Mouse (Mus musculus) regulatory T cell (primary cell): ENCODE results near the gene Coro1b.

ENCODE experiments used
- in situ Hi-C: fragments of 300-600 bp; cut with MboI, MseI; formaldehyde crosslinking; loops from one replicate; pipeline ENCODE4 v1.15.1; 2025; ENCODE audit warnings: high pct_unique_total_duplicates

The Coro1b gene

DNA sequence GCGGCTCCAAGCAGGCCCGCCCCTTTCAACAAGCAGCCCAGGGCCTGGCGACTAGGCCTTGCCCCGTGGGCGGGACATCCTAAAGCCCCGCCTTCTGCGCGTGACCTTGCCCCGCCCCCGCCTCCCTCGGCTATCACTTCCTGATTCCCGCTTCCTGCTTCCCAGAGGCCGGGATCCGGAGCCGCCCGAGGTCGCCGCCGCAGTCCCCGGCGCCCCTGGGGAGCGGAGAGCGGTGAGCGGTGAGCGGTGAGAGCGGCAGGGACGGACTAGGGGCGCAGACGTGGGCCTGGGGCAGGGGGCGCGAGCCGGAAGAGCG lies at the start of gene Coro1b:
TSS of gene Coro1b (plus strand) at position 129 of the 316 bp plus-strand sequence.
- in situ Hi-C loops: no loop called here

- in situ Hi-C loops: no loop called here
These were observed 49.4 kb upstream of the Coro1b start for GRCm38 (mm10) chr19:4099056-4099455.

DNA sequence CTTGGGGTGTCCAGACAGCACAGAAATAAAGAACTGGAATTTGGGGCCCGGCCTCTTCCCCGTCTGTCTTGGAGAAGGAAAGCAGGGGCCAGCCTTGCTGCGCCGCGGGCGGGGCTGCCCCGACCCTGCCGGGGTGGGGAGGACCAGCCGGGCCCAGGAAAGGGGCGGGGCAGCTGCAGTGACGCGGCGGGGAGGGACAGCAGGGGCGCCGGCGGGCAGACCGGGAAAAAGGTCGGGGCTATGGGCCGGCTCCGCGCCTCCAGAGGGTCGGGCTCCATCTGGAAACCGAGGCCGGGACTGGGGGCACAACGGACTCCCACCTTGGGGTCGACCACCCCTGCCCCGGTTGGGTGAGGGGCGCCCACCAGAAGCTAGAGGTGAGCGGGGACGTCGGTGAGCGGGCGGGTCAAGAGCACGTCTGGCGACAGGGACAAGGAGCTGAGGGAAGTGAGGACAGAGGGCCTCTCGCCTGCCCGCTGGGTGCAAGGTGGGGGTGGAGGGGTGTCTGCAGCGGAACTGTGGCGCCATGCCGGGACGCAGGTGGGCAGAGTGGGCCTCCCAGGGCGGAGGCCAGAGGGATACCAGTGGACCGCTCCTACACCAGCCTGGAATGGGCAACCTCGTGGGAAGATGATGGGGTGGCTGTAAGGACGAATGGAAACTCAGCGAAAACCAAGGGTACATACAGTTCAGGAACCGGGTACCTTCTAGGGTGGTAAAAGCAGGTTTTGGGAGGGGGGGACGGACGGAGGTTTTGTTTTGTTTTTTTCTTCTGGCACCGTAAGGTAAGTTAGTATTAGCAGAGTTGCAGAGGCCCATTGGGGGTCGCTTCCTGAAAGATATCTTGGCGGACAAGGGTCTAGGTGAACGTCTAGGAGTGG lies 48.3 kb upstream of the Coro1b start, which contains the start of gene Pitpnm1:
TSS of gene Pitpnm1 (plus strand) at position 162 of the 881 bp plus-strand sequence.
- in situ Hi-C loops: no loop called here

DNA sequence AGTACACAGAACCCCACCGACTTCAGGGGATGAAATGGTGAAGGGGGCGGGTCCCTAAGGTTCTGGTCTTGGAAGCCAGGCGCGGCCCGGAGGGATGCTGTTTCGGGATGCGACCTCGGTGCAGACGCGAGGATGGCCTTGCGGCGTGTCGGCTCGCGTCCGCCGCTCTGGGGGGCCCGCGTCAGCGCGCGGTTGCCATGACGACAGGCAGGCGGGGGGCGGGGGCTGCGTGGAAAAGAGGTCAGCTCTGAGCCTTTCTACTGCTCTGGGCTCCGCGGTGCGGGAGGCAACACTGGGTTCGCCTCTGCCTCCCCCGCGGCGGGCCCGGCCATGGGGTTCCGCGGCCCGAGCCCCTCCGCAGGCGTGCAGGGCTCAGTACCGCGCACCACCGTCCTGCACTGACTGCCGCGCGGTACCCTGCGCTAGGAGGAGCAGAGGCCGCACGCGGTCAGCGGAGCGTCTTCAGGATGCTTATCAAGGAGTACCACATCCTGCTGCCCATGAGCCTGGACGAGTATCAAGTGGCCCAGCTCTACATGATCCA lies 47.6 kb upstream of the Coro1b start:
- in situ Hi-C loops: no loop called here

DNA sequence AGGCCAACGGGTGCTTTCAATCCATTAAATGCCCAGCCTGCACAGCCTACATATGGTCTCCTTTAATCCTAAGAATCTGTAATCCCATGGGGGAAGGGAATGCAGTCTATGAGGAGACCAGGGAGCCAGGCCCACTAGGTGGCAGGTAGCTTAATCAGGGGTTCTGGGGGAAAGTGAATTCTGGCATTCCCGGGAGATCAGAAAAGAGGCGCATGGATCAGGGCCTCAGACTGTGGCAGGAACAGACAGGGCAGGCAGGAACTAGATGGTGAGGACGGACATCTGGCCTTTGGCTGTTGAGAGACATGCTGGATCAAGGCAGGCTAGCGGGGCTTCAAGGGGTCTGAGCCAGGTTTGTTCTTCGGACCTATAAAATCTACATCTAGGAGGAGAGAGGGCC lies 47.0 kb upstream of the Coro1b start:
- in situ Hi-C loops: no loop called here

GRCm38 (mm10) chr19:4102049-4102448 lies 46.4 kb upstream of the Coro1b start:
- in situ Hi-C loops: no loop called here

GRCm38 (mm10) chr19:4102626-4103025 lies 45.8 kb upstream of the Coro1b start:
- in situ Hi-C loops: no loop called here

GRCm38 (mm10) chr19:4103294-4103693 lies 45.1 kb upstream of the Coro1b start:
- in situ Hi-C loops: no loop called here

GRCm38 (mm10) chr19:4103792-4104191 lies 44.6 kb upstream of the Coro1b start:
- in situ Hi-C loops: no loop called here

DNA sequence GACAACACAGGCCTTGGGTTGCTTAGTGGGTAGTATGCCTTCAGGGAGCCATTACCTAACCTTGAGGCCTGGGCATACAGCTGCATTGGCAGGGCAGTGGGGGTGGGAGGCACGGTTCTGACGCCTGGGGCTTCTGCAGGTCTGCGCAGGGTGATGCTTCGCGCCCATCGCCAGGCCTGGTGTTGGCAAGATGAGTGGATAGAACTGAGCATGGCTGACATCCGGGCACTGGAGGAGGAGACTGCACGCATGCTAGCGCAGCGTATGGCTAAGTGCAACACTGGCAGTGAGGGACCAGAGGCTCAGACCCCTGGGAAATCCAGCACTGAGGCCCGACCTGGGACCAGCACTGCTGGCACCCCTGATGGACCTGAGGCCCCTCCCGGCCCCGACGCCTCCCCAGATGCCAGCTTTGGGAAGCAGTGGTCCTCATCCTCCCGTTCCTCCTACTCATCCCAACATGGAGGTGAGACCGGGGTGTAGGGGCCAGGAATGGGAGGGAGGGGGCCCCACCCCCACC lies 43.7 kb upstream of the Coro1b start:
- in situ Hi-C loops: no loop called here

GRCm38 (mm10) chr19:4106654-4107053 lies 41.8 kb upstream of the Coro1b start:
- in situ Hi-C loops: no loop called here

- in situ Hi-C loops: no loop called here
These were observed 39.9 kb upstream of the Coro1b start for GRCm38 (mm10) chr19:4108535-4108934.

DNA sequence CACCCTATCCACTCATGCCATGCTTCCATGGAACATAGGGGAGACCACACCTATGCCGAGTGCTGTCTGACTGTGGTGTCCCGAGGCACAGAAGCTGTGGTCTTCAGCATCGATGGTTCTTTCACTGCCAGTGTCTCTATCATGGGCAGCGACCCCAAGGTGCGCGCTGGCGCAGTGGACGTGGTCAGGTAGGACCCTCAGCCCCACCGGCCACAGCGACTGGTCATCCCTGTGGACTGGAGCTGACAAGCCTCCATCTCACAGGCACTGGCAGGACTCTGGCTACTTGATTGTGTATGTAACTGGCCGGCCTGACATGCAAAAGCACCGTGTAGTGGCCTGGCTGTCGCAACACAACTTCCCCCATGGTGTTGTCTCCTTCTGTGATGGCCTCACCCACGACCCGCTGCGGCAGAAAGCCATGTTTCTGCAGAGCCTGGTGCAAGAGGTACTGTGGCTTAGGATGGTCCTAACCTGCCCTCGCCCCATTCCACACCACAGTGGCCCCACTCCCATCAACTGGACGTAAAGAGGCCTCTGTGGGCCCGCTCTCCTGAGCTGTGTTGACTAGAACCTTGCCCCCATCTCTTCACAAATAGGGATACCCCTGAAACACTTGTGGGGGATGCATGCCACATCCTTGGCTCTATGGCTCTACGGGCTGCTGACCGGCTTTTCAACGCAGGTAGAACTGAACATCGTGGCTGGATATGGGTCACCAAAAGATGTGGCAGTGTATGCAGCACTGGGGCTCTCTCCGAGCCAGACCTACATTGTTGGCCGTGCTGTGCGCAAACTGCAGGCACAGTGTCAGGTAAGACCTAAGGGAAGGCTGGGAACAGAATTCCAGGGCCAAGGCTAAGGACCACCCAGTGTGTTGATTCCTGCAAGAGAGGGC lies 36.1 kb upstream of the Coro1b start:
- in situ Hi-C loops: loop anchor here (10.0 kb wide), 3 partner anchors 62 to 992 kb away; partner anchors contain the start of genes Carns1, Cpt1a and Rab1b

GRCm38 (mm10) chr19:4113186-4113805 lies 35.1 kb upstream of the Coro1b start:
- in situ Hi-C loops: loop anchor here (10.0 kb wide), 3 partner anchors 62 to 992 kb away; partner anchors contain the start of genes Carns1, Cpt1a and Rab1b

- in situ Hi-C loops: loop anchor here (10.0 kb wide), 3 partner anchors 61 to 991 kb away; partner anchors contain the start of genes Carns1, Cpt1a and Rab1b
These were observed 34.6 kb upstream of the Coro1b start for GRCm38 (mm10) chr19:4113806-4114230.

DNA sequence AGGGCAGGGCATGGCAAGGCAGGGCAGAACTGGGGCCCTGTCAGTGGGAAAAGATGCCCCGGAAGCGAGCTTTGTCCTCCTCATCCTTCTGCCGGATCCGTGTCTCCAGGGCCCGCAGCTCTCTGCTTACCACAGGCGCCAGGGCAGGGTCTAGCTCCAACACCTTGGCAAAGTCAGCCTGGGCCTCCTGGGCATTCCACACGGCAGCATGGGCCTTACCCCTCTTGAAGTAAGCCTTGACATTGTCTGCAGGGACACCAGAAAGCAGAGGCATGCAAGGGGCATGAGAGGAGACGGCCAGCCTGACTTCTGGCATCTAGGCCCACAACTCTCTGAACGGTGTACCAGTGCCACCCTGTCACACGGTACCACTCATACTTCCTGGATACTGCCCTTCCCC lies 33.9 kb upstream of the Coro1b start:
- in situ Hi-C loops: loop anchor here (10.0 kb wide), 3 partner anchors 60 to 990 kb away; partner anchors contain the start of genes Carns1, Cpt1a and Rab1b

DNA sequence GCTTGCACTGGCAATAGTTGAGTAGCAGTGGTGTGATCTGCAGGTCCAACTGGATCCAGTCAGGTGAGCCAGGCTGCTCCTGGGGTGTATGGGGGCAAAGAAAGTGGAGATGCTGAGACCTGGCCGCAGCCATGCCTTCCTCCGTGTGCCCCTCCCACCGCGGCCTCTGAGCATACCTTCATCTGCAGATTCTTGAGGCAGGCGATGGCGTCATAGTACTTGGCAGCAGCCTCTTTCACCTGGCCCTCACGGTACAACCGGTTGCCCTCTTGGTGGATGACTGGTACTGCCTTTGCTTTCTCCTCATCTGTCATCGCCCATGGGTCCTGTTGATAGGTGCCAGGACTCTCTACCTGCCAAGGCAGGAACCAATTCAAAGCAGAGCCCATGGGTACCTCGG lies 33.3 kb upstream of the Coro1b start:
- in situ Hi-C loops: loop anchor here (5.0 to 10.0 kb wide), 4 partner anchors 60 to 990 kb away; partner anchors contain the start of genes Carns1, Cpt1a, Ppp1ca and Rab1b

DNA sequence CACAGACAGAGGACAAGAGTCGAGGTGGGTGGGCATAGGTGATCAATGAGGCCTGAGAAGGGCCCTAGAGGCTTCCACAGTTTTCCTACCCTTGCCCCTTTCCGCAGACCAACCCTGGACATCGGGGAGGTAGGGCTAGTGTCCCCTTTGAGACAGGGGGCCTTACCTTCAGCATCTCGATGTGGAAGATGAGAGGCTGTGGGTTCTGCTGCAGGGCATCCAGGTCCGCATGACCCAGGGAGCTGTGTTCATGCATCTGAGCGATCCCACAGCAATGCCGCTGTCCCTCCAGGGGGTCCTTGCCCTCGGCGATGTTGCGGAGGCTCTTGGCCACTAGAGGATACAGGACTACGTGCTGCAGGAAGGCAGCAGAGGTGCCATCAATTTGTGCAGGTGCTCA lies 32.6 kb upstream of the Coro1b start:
- in situ Hi-C loops: loop anchor here (5.0 to 10.0 kb wide), 4 partner anchors 59 to 989 kb away; partner anchors contain the start of genes Carns1, Cpt1a, Ppp1ca and Rab1b

- in situ Hi-C loops: loop anchor here (5.0 to 10.0 kb wide), 4 partner anchors 58 to 988 kb away; partner anchors contain the start of genes Carns1, Cpt1a, Ppp1ca and Rab1b
These were observed 31.4 kb upstream of the Coro1b start for GRCm38 (mm10) chr19:4117006-4117405.

GRCm38 (mm10) chr19:4118350-4118749 lies 30.1 kb upstream of the Coro1b start:
- in situ Hi-C loops: loop anchor here (5.0 to 10.0 kb wide), 4 partner anchors 56 to 986 kb away; partner anchors contain the start of genes Carns1, Cpt1a, Ppp1ca and Rab1b
